Mouse (Mus musculus): Measurements from ENCODE around the gene Cdc42ep1. TPM values are rescaled to one million over a fixed set of nuclear protein-coding genes. Genes with fewer than 3 reads are reported as not detected.

Gene Cdc42ep1
- polyA plus RNA-seq, 1 experiment from 2014 or later = 9.0 TPM

- peak; percentile 44; the same call in 1 of the 2 replicates for ATAC-seq (ENCODE audit: low FRiP score)
- no peak for DNase-seq (ENCODE audit: low spot score, missing footprints)
- peaks cover 8% of the 10 kb centered on the region; the same call in 1 of the 2 replicates for H3K4me1 ChIP-seq (ENCODE audit: control insufficient read depth, insufficient read depth, low read length)
- H3K36me3 ChIP-seq (ENCODE audit: control insufficient read depth, insufficient read depth, low read length) = no peaks in the 10 kb centered on the region
- no peaks in the 10 kb centered on the region for H3K9me3 ChIP-seq (ENCODE audit: control insufficient read depth, low read length)
- H3K27me3 ChIP-seq (ENCODE audit: control insufficient read depth, insufficient read depth, low read length) = no peaks in the 10 kb centered on the region
- WGBS = 56% methylated on average over 7 of the region's 7 CpGs
- no peak overlapping the region for H3K4me3 ChIP-seq (ENCODE audit: low read depth, low read length)
- peak overlapping the region; percentile 7 for H3K27ac ChIP-seq (ENCODE audit: low read depth, low read length)
- H3K4me2 ChIP-seq = no peak overlapping the region
- no peak overlapping the region for H3K9ac ChIP-seq (ENCODE audit: low read length)
Measured at GRCm38 (mm10) chr15:78868826-78869233, 26.4 kb downstream of the Cdc42ep1 start.

GRCm38 (mm10) chr15:78869775-78870174 lies 27.4 kb downstream of the Cdc42ep1 start:
- Histone ChIP-seq H3K4me1 (ENCODE audit: control insufficient read depth, insufficient read depth, low read length) (peaks cover 10% of the 10 kb centered on the region; the same call in 1 of the 2 replicates), H3K27ac (ENCODE audit: low read depth, low read length) (no peak overlapping the region), H3K9me3 (ENCODE audit: control insufficient read depth, low read length) (no peaks in the 10 kb centered on the region), H3K36me3 (ENCODE audit: control insufficient read depth, insufficient read depth, low read length) (no peaks in the 10 kb centered on the region), H3K4me3 (ENCODE audit: low read depth, low read length) (no peak overlapping the region), H3K27me3 (ENCODE audit: control insufficient read depth, insufficient read depth, low read length) (no peaks in the 10 kb centered on the region), H3K4me2 (no peak overlapping the region), H3K9ac (ENCODE audit: low read length) (no peak overlapping the region)
- DNase-seq (ENCODE audit: low spot score, missing footprints) (peak; percentile 86), ATAC-seq (ENCODE audit: low FRiP score) (no peak)
- WGBS = 26% methylated on average over 6 of the region's 6 CpGs

- H3K36me3 ChIP-seq (ENCODE audit: control insufficient read depth, insufficient read depth, low read length) = no peaks in the 10 kb centered on the region
- no peak overlapping the region for H3K27ac ChIP-seq (ENCODE audit: low read depth, low read length)
- no peaks in the 10 kb centered on the region for H3K9me3 ChIP-seq (ENCODE audit: control insufficient read depth, low read length)
- H3K4me1 ChIP-seq (ENCODE audit: control insufficient read depth, insufficient read depth, low read length) = peaks cover 19% of the 10 kb centered on the region
- H3K4me3 ChIP-seq (ENCODE audit: low read depth, low read length) = no peak overlapping the region
- no peak for ATAC-seq (ENCODE audit: low FRiP score)
- 52% methylated on average over 5 of the region's 5 CpGs for WGBS
- no peak overlapping the region for H3K9ac ChIP-seq (ENCODE audit: low read length)
- H3K27me3 ChIP-seq (ENCODE audit: control insufficient read depth, insufficient read depth, low read length) = no peaks in the 10 kb centered on the region
- no peak for DNase-seq (ENCODE audit: low spot score, missing footprints)
- H3K4me2 ChIP-seq = no peak overlapping the region
Measured at GRCm38 (mm10) chr15:78872021-78872608, 29.7 kb downstream of the Cdc42ep1 start.

DNA sequence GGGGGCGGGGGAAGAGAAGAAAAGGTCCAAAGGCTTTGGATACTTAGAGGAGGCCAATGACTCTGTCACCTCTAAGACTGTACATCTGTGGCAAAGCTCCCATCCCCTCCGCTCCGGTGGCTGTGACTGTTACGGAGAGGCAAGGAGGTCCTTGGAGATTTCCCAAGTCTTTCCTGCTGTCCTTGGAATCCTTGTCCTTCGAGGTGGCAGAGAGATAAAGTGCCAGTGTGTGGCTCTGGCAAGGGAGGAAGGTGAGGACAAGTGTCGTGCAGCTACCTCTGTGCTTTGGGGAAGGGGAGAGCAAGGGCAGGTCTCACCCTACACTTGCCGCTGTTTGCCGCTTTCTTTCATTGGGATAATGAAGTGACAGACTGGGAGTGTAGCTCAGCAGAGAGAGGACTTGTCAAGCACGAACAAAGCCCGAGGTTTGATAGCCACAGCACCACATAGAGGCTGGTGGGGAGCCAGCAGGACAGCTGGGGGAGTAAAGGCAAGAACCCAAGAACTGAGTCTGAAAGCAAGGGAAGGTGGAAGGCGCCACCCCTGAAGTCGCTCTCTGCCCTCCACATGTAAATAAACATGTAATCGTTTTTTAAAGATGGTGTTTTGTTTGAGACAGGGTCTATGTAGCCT lies 31.5 kb downstream of the Cdc42ep1 start:
- Histone ChIP-seq H3K4me2 (no peak overlapping the region), H3K9me3 (ENCODE audit: control insufficient read depth, low read length) (no peaks in the 10 kb centered on the region), H3K9ac (ENCODE audit: low read length) (no peak overlapping the region), H3K27me3 (ENCODE audit: control insufficient read depth, insufficient read depth, low read length) (no peaks in the 10 kb centered on the region), H3K36me3 (ENCODE audit: control insufficient read depth, insufficient read depth, low read length) (no peaks in the 10 kb centered on the region), H3K4me1 (ENCODE audit: control insufficient read depth, insufficient read depth, low read length) (peaks cover 16% of the 10 kb centered on the region), H3K4me3 (ENCODE audit: low read depth, low read length) (no peak overlapping the region), H3K27ac (ENCODE audit: low read depth, low read length) (no peak overlapping the region)
- ATAC-seq (ENCODE audit: low FRiP score) = no peak
- no peak for DNase-seq (ENCODE audit: low spot score, missing footprints)
- 55% methylated on average over 13 of the region's 13 CpGs for WGBS

GRCm38 (mm10) chr15:78874989-78875388 lies 32.6 kb downstream of the Cdc42ep1 start:
- Histone ChIP-seq H3K27ac (ENCODE audit: low read depth, low read length) (no peak overlapping the region), H3K4me1 (ENCODE audit: control insufficient read depth, insufficient read depth, low read length) (peaks cover 19% of the 10 kb centered on the region)
- ATAC-seq (ENCODE audit: low FRiP score) = no peak

GRCm38 (mm10) chr15:78875537-78875936 lies 33.1 kb downstream of the Cdc42ep1 start:
- Histone ChIP-seq H3K9ac (ENCODE audit: low read length) (0 out of 2 replicates have a peak overlapping the region, but pooled peaks have one; percentile 88), H3K27me3 (ENCODE audit: control insufficient read depth, insufficient read depth, low read length) (no peaks in the 10 kb centered on the region), H3K27ac (ENCODE audit: low read depth, low read length) (no peak overlapping the region), H3K36me3 (ENCODE audit: control insufficient read depth, insufficient read depth, low read length) (no peaks in the 10 kb centered on the region), H3K9me3 (ENCODE audit: control insufficient read depth, low read length) (no peaks in the 10 kb centered on the region), H3K4me3 (ENCODE audit: low read depth, low read length) (no peak overlapping the region), H3K4me2 (no peak overlapping the region), H3K4me1 (ENCODE audit: control insufficient read depth, insufficient read depth, low read length) (peaks cover 19% of the 10 kb centered on the region)
- DNase-seq (ENCODE audit: low spot score, missing footprints) (no peak), ATAC-seq (ENCODE audit: low FRiP score) (no peak)
- 86% methylated on average over 5 of the region's 5 CpGs for WGBS

More at GRCm38 (mm10) chr15:78874989-78875388, 32.6 kb downstream of the Cdc42ep1 start:
- Histone ChIP-seq H3K9ac (ENCODE audit: low read length) (no peak overlapping the region), H3K4me3 (ENCODE audit: low read depth, low read length) (no peak overlapping the region), H3K36me3 (ENCODE audit: control insufficient read depth, insufficient read depth, low read length) (no peaks in the 10 kb centered on the region), H3K9me3 (ENCODE audit: control insufficient read depth, low read length) (no peaks in the 10 kb centered on the region), H3K27me3 (ENCODE audit: control insufficient read depth, insufficient read depth, low read length) (no peaks in the 10 kb centered on the region), H3K4me2 (no peak overlapping the region)
- 76% methylated on average over 8 of the region's 8 CpGs for WGBS
- DNase-seq (ENCODE audit: low spot score, missing footprints) = no peak

GRCm38 (mm10) chr15:78876258-78876696 lies 33.9 kb downstream of the Cdc42ep1 start:
- Histone ChIP-seq H3K27me3 (ENCODE audit: control insufficient read depth, insufficient read depth, low read length) (no peaks in the 10 kb centered on the region), H3K4me3 (ENCODE audit: low read depth, low read length) (peak overlapping the region; percentile 75), H3K4me2 (peak overlapping the region; percentile 84), H3K9me3 (ENCODE audit: control insufficient read depth, low read length) (no peaks in the 10 kb centered on the region), H3K9ac (ENCODE audit: low read length) (peak overlapping the region; percentile 88), H3K27ac (ENCODE audit: low read depth, low read length) (peak overlapping the region; percentile 98), H3K36me3 (ENCODE audit: control insufficient read depth, insufficient read depth, low read length) (peaks cover 4% of the 10 kb centered on the region; the same call in 1 of the 2 replicates), H3K4me1 (ENCODE audit: control insufficient read depth, insufficient read depth, low read length) (peaks cover 19% of the 10 kb centered on the region)
- DNase-seq (ENCODE audit: low spot score, missing footprints) (peak; percentile 98), ATAC-seq (ENCODE audit: low FRiP score) (no peak)
- 4% methylated on average over 17 of the region's 17 CpGs for WGBS

- H3K4me3 ChIP-seq (ENCODE audit: low read depth, low read length) = peak within 1 kb of the TSS; percentile 75
- peaks cover 19% of the 10 kb centered on the region for H3K4me1 ChIP-seq (ENCODE audit: control insufficient read depth, insufficient read depth, low read length)
- peak within 1 kb of the TSS; percentile 84 for H3K4me2 ChIP-seq
- ATAC-seq (ENCODE audit: low FRiP score) (peak; percentile 93), DNase-seq (ENCODE audit: low spot score, missing footprints) (peak; percentile 99)
- no peaks in the 10 kb centered on the region for H3K27me3 ChIP-seq (ENCODE audit: control insufficient read depth, insufficient read depth, low read length)
- H3K9me3 ChIP-seq (ENCODE audit: control insufficient read depth, low read length) = no peaks in the 10 kb centered on the region
- WGBS = under 1% methylated on average over 73 of the region's 95 CpGs
- peak within 1 kb of the TSS; percentile 88 for H3K9ac ChIP-seq (ENCODE audit: low read length)
- H3K36me3 ChIP-seq (ENCODE audit: control insufficient read depth, insufficient read depth, low read length) = peaks cover 6% of the 10 kb centered on the region; the same call in 1 of the 2 replicates
- peak within 1 kb of the TSS; percentile 98 for H3K27ac ChIP-seq (ENCODE audit: low read depth, low read length)
Measured at GRCm38 (mm10) chr15:78876991-78877809, 34.8 kb downstream of the Cdc42ep1 start, which contains the start of gene Gga1. Gene Gga1 (plus strand): TSS chr15:78877190.

All from midbrain, embryonic 11.5 days (tissue).